Mouse (Mus musculus): ENCODE measurements around the gene Tbc1d16. TPM values are rescaled to one million over a fixed set of nuclear protein-coding genes. Genes with fewer than 3 reads are reported as not detected.

Gene Tbc1d16
- polyA plus RNA-seq, 1 experiment from 2014 or later: 54.6 TPM

- ATAC-seq: peak; percentile 54
- no peak overlapping the region for H3K4me3 ChIP-seq (replicated peaks; ENCODE audit: low read length)
- no peak overlapping the region for H3K9ac ChIP-seq (replicated peaks; ENCODE audit: low read depth, low read length)
- no peaks in the 10 kb centered on the region for H3K27me3 ChIP-seq (replicated peaks; ENCODE audit: control insufficient read depth, insufficient read depth, low read length)
- WGBS: 38% methylated on average over 26 of the region's 26 CpGs
- H3K9me3 ChIP-seq (ENCODE audit: control insufficient read depth, low read length): no peaks in the 10 kb centered on the region
- no peaks in the 10 kb centered on the region for H3K36me3 ChIP-seq (ENCODE audit: control insufficient read depth, insufficient read depth)
- peak overlapping the region; percentile 79 for H3K27ac ChIP-seq (ENCODE audit: low read length)
- H3K4me1 ChIP-seq (replicated peaks; ENCODE audit: control insufficient read depth, insufficient read depth, low read length): peaks cover 21% of the 10 kb centered on the region
- peak overlapping the region; percentile 25; the same call in 1 of the 2 replicates for H3K4me2 ChIP-seq (ENCODE audit: low read length)
Observed at GRCm38 (mm10) chr11:119198564-119199232, 29.6 kb downstream of the Tbc1d16 start.

GRCm38 (mm10) chr11:119197618-119198563 lies 30.4 kb downstream of the Tbc1d16 start:
- Histone ChIP-seq H3K9me3 (ENCODE audit: control insufficient read depth, low read length) (no peaks in the 10 kb centered on the region), H3K9ac (replicated peaks; ENCODE audit: low read depth, low read length) (no peak overlapping the region), H3K27me3 (replicated peaks; ENCODE audit: control insufficient read depth, insufficient read depth, low read length) (no peaks in the 10 kb centered on the region), H3K27ac (ENCODE audit: low read length) (peak overlapping the region; percentile 79), H3K4me3 (replicated peaks; ENCODE audit: low read length) (no peak overlapping the region), H3K4me1 (replicated peaks; ENCODE audit: control insufficient read depth, insufficient read depth, low read length) (peaks cover 21% of the 10 kb centered on the region), H3K4me2 (ENCODE audit: low read length) (no peak overlapping the region), H3K36me3 (ENCODE audit: control insufficient read depth, insufficient read depth) (no peaks in the 10 kb centered on the region)
- WGBS: 66% methylated on average over 18 of the region's 18 CpGs
- peak; percentile 64 for ATAC-seq

GRCm38 (mm10) chr11:119192605-119193004 lies 35.7 kb downstream of the Tbc1d16 start:
- no peaks in the 10 kb centered on the region for H3K36me3 ChIP-seq (ENCODE audit: control insufficient read depth, insufficient read depth)
- H3K9me3 ChIP-seq (ENCODE audit: control insufficient read depth, low read length): no peaks in the 10 kb centered on the region
- no peak overlapping the region for H3K9ac ChIP-seq (replicated peaks; ENCODE audit: low read depth, low read length)
- no peak for ATAC-seq
- no peaks in the 10 kb centered on the region for H3K27me3 ChIP-seq (replicated peaks; ENCODE audit: control insufficient read depth, insufficient read depth, low read length)
- H3K4me3 ChIP-seq (replicated peaks; ENCODE audit: low read length): no peak overlapping the region
- no peak overlapping the region for H3K4me2 ChIP-seq (ENCODE audit: low read length)
- no peak overlapping the region for H3K27ac ChIP-seq (ENCODE audit: low read length)
- WGBS: 86% methylated on average over 9 of the region's 9 CpGs
- peaks cover 22% of the 10 kb centered on the region for H3K4me1 ChIP-seq (replicated peaks; ENCODE audit: control insufficient read depth, insufficient read depth, low read length)

- H3K4me2 ChIP-seq (ENCODE audit: low read length): no peak overlapping the region
- WGBS: 87% methylated on average over 5 of the region's 5 CpGs
Observed at GRCm38 (mm10) chr11:119192176-119192575, 36.1 kb downstream of the Tbc1d16 start.

GRCm38 (mm10) chr11:119191606-119192081 lies 36.7 kb downstream of the Tbc1d16 start:
- 83% methylated on average over 9 of the region's 9 CpGs for WGBS
- no peak for ATAC-seq
- H3K27ac ChIP-seq (ENCODE audit: low read length): no peak overlapping the region

More at GRCm38 (mm10) chr11:119192176-119192575, 36.1 kb downstream of the Tbc1d16 start:
- no peak overlapping the region for H3K4me3 ChIP-seq (replicated peaks; ENCODE audit: low read length)
- no peak for ATAC-seq
- no peak overlapping the region for H3K27ac ChIP-seq (ENCODE audit: low read length)
- no peaks in the 10 kb centered on the region for H3K36me3 ChIP-seq (ENCODE audit: control insufficient read depth, insufficient read depth)
- H3K9ac ChIP-seq (replicated peaks; ENCODE audit: low read depth, low read length): no peak overlapping the region
- H3K27me3 ChIP-seq (replicated peaks; ENCODE audit: control insufficient read depth, insufficient read depth, low read length): no peaks in the 10 kb centered on the region
- H3K9me3 ChIP-seq (ENCODE audit: control insufficient read depth, low read length): no peaks in the 10 kb centered on the region
- peaks cover 26% of the 10 kb centered on the region for H3K4me1 ChIP-seq (replicated peaks; ENCODE audit: control insufficient read depth, insufficient read depth, low read length)

GRCm38 (mm10) chr11:119190498-119190897 lies 37.8 kb downstream of the Tbc1d16 start:
- Histone ChIP-seq H3K9ac (replicated peaks; ENCODE audit: low read depth, low read length) (peak overlapping the region; percentile 39), H3K4me2 (ENCODE audit: low read length) (no peak overlapping the region), H3K9me3 (ENCODE audit: control insufficient read depth, low read length) (no peaks in the 10 kb centered on the region), H3K36me3 (ENCODE audit: control insufficient read depth, insufficient read depth) (no peaks in the 10 kb centered on the region), H3K27ac (ENCODE audit: low read length) (0 out of 2 replicates have a peak overlapping the region, but pooled peaks have one; percentile 26), H3K4me3 (replicated peaks; ENCODE audit: low read length) (no peak overlapping the region), H3K4me1 (replicated peaks; ENCODE audit: control insufficient read depth, insufficient read depth, low read length) (peaks cover 28% of the 10 kb centered on the region), H3K27me3 (replicated peaks; ENCODE audit: control insufficient read depth, insufficient read depth, low read length) (no peaks in the 10 kb centered on the region)
- ATAC-seq: peak; percentile 74
- 19% methylated on average over 11 of the region's 11 CpGs for WGBS

More at GRCm38 (mm10) chr11:119191606-119192081, 36.7 kb downstream of the Tbc1d16 start:
- Histone ChIP-seq H3K36me3 (ENCODE audit: control insufficient read depth, insufficient read depth) (no peaks in the 10 kb centered on the region), H3K4me1 (replicated peaks; ENCODE audit: control insufficient read depth, insufficient read depth, low read length) (peaks cover 28% of the 10 kb centered on the region), H3K9ac (replicated peaks; ENCODE audit: low read depth, low read length) (no peak overlapping the region), H3K4me2 (ENCODE audit: low read length) (no peak overlapping the region), H3K4me3 (replicated peaks; ENCODE audit: low read length) (no peak overlapping the region), H3K9me3 (ENCODE audit: control insufficient read depth, low read length) (no peaks in the 10 kb centered on the region), H3K27me3 (replicated peaks; ENCODE audit: control insufficient read depth, insufficient read depth, low read length) (no peaks in the 10 kb centered on the region)

- H3K4me3 ChIP-seq (replicated peaks; ENCODE audit: low read length): no peak overlapping the region
- no peak for ATAC-seq
- 91% methylated on average over 3 of the region's 3 CpGs for WGBS
- no peak overlapping the region for H3K4me2 ChIP-seq (ENCODE audit: low read length)
- H3K27me3 ChIP-seq (replicated peaks; ENCODE audit: control insufficient read depth, insufficient read depth, low read length): no peaks in the 10 kb centered on the region
- H3K4me1 ChIP-seq (replicated peaks; ENCODE audit: control insufficient read depth, insufficient read depth, low read length): peaks cover 28% of the 10 kb centered on the region
- H3K9ac ChIP-seq (replicated peaks; ENCODE audit: low read depth, low read length): no peak overlapping the region
- H3K36me3 ChIP-seq (ENCODE audit: control insufficient read depth, insufficient read depth): no peaks in the 10 kb centered on the region
- H3K9me3 ChIP-seq (ENCODE audit: control insufficient read depth, low read length): no peaks in the 10 kb centered on the region
- H3K27ac ChIP-seq (ENCODE audit: low read length): no peak overlapping the region
Observed at GRCm38 (mm10) chr11:119189319-119189718, 39.0 kb downstream of the Tbc1d16 start.

GRCm38 (mm10) chr11:119188389-119188788 lies 39.9 kb downstream of the Tbc1d16 start:
- Histone ChIP-seq H3K27me3 (replicated peaks; ENCODE audit: control insufficient read depth, insufficient read depth, low read length) (no peaks in the 10 kb centered on the region), H3K4me3 (replicated peaks; ENCODE audit: low read length) (no peak overlapping the region), H3K9ac (replicated peaks; ENCODE audit: low read depth, low read length) (no peak overlapping the region), H3K27ac (ENCODE audit: low read length) (no peak overlapping the region), H3K4me2 (ENCODE audit: low read length) (no peak overlapping the region), H3K36me3 (ENCODE audit: control insufficient read depth, insufficient read depth) (no peaks in the 10 kb centered on the region), H3K9me3 (ENCODE audit: control insufficient read depth, low read length) (no peaks in the 10 kb centered on the region), H3K4me1 (replicated peaks; ENCODE audit: control insufficient read depth, insufficient read depth, low read length) (peaks cover 33% of the 10 kb centered on the region)
- ATAC-seq: no peak
- 55% methylated on average over 6 of the region's 6 CpGs for WGBS

- peaks cover 39% of the 10 kb centered on the region for H3K4me1 ChIP-seq (replicated peaks; ENCODE audit: control insufficient read depth, insufficient read depth, low read length)
- 63% methylated on average over 10 of the region's 10 CpGs for whole genome bisulfite sequencing
Observed at GRCm38 (mm10) chr11:119187800-119188197, 40.5 kb downstream of the Tbc1d16 start.

More at GRCm38 (mm10) chr11:119187800-119188197, 40.5 kb downstream of the Tbc1d16 start:
- Histone ChIP-seq H3K4me3 (replicated peaks; ENCODE audit: low read length) (no peak overlapping the region), H3K27me3 (replicated peaks; ENCODE audit: control insufficient read depth, insufficient read depth, low read length) (no peaks in the 10 kb centered on the region), H3K9me3 (ENCODE audit: control insufficient read depth, low read length) (no peaks in the 10 kb centered on the region), H3K9ac (replicated peaks; ENCODE audit: low read depth, low read length) (no peak overlapping the region), H3K4me2 (ENCODE audit: low read length) (no peak overlapping the region), H3K27ac (ENCODE audit: low read length) (no peak overlapping the region), H3K36me3 (ENCODE audit: control insufficient read depth, insufficient read depth) (no peaks in the 10 kb centered on the region)
- no peak for ATAC-seq

Measured in forebrain, embryonic 16.5 days (tissue).